Mouse (Mus musculus): Measurements from ENCODE around the gene Usp3. TPM values are rescaled to one million over a fixed set of nuclear protein-coding genes. Genes with fewer than 3 reads are reported as not detected.
A peak's percentile ranks its signal among the peaks of the same experiment; 100 is the strongest.

Usp3 gene
- total and polyA plus RNA-seq, 3 experiments, result 7.2 to 20.7 (median 20.6) TPM

DNA sequence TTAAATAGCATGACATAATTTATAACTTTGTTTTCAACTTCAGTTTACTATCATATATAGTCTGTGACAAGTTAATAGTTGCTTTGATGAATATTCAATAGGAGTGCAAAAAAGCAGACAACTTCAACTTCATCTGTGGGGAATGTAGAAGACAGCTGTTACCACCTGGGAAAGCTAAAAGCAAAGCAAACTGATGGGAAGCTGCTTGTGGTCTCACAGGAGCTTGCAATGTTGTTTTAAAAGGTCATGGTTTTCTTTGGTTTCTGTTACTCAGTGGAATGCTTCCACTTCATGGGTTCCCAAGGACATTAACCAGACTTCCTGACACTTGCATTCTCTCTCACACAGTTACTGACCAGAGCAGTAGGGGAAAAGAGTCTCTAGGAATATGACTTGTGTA is 104.2 kb downstream of the Usp3 start:
- intact Hi-C loops (cut with DNase I), result no loop called here
- H3K36me3 ChIP-seq (ENCODE audit: control insufficient read depth, insufficient read depth, low read length), result peaks cover 9% of the 10 kb centered on the region

GRCm38 (mm10) chr9:66483429-66483828 is 109.5 kb downstream of the Usp3 start:
- 70% methylated on average over 3 of the region's 3 CpGs for WGBS
- H3K27me3 ChIP-seq (ENCODE audit: control insufficient read depth, insufficient read depth, low read length), result no peaks in the 10 kb centered on the region
- no peaks in the 10 kb centered on the region for H3K79me2 ChIP-seq (replicated peaks; ENCODE audit: control insufficient read depth, insufficient read depth, low read length)
- no peak for DNase-seq
- H3K36me3 ChIP-seq (ENCODE audit: control insufficient read depth, insufficient read depth, low read length), result peaks cover 8% of the 10 kb centered on the region
- no peak overlapping the region for H3K4me3 ChIP-seq
- H3K4me1 ChIP-seq (ENCODE audit: control insufficient read depth, insufficient read depth, low read length), result no peaks in the 10 kb centered on the region; the same call in 1 of the 2 replicates
- TF ChIP-seq POLR2A (IDR thresholded peaks at IDR 0.05; ENCODE audit: insufficient read depth, low read depth, low read length) (no peak), EP300 (IDR thresholded peaks at IDR 0.05; ENCODE audit: insufficient read depth, low read depth, low read length) (no peak), CTCF (IDR thresholded peaks at IDR 0.05) (no peak)
- intact Hi-C loops (cut with DNase I), result no loop called here
- no peak overlapping the region for H3K27ac ChIP-seq
- H3K9ac ChIP-seq (ENCODE audit: low read depth, low read length), result no peak overlapping the region

More for the DNA sequence above, 104.2 kb downstream of the Usp3 start:
- no peaks in the 10 kb centered on the region for H3K79me2 ChIP-seq (replicated peaks; ENCODE audit: control insufficient read depth, insufficient read depth, low read length)
- H3K4me1 ChIP-seq (ENCODE audit: control insufficient read depth, insufficient read depth, low read length), result no peaks in the 10 kb centered on the region; the same call in 1 of the 2 replicates
- H3K9ac ChIP-seq (ENCODE audit: low read depth, low read length), result no peak overlapping the region
- H3K27ac ChIP-seq, result no peak overlapping the region
- H3K27me3 ChIP-seq (ENCODE audit: control insufficient read depth, insufficient read depth, low read length), result no peaks in the 10 kb centered on the region
- DNase-seq, result no peak
- no peak for TF ChIP-seq EP300 (IDR thresholded peaks at IDR 0.05; ENCODE audit: insufficient read depth, low read depth, low read length)
- no peak for TF ChIP-seq POLR2A (IDR thresholded peaks at IDR 0.05; ENCODE audit: insufficient read depth, low read depth, low read length)
- TF ChIP-seq CTCF (IDR thresholded peaks at IDR 0.05), result no peak
- no peak overlapping the region for H3K4me3 ChIP-seq

GRCm38 (mm10) chr9:66477785-66478184 is 115.2 kb downstream of the Usp3 start:
- Histone ChIP-seq H3K79me2 (replicated peaks; ENCODE audit: control insufficient read depth, insufficient read depth, low read length) (no peaks in the 10 kb centered on the region), H3K27me3 (ENCODE audit: control insufficient read depth, insufficient read depth, low read length) (no peaks in the 10 kb centered on the region), H3K27ac (no peak overlapping the region), H3K4me1 (ENCODE audit: control insufficient read depth, insufficient read depth, low read length) (no peaks in the 10 kb centered on the region), H3K36me3 (ENCODE audit: control insufficient read depth, insufficient read depth, low read length) (peaks cover 4% of the 10 kb centered on the region), H3K9ac (ENCODE audit: low read depth, low read length) (no peak overlapping the region), H3K4me3 (no peak overlapping the region)
- no peak for TF ChIP-seq CTCF (IDR thresholded peaks at IDR 0.05)
- TF ChIP-seq EP300 (IDR thresholded peaks at IDR 0.05; ENCODE audit: insufficient read depth, low read depth, low read length), result no peak
- no peak for TF ChIP-seq POLR2A (IDR thresholded peaks at IDR 0.05; ENCODE audit: insufficient read depth, low read depth, low read length)
- intact Hi-C loops (cut with DNase I), result no loop called here
- DNase-seq, result no peak
- 85% methylated on average over 2 of the region's 2 CpGs for WGBS

DNA sequence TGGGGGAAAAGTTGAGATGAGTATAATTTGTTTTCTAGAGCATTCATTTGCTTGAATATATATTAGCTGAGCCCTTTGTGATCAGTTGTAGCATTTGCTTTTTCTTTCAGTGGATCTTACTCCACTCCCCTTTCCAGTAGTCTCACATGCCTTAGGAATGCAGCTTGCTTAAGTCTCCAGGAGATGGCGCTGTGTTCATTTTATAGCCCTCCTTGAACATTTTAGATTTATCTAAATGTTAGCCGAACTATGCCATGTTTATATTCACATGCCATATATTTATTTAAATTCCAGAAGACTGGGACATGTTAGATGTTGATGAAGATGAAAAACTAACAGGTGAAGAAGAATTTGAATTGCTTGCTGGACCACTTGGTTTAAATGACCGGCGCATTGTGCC is 127.9 kb downstream of the Usp3 start:
- no peak for DNase-seq

More for the DNA sequence above, 127.9 kb downstream of the Usp3 start:
- Histone ChIP-seq H3K4me1 (ENCODE audit: control insufficient read depth, insufficient read depth, low read length) (no peaks in the 10 kb centered on the region), H3K4me3 (no peak overlapping the region), H3K27me3 (ENCODE audit: control insufficient read depth, insufficient read depth, low read length) (no peaks in the 10 kb centered on the region), H3K27ac (no peak overlapping the region), H3K9ac (ENCODE audit: low read depth, low read length) (no peak overlapping the region), H3K79me2 (replicated peaks; ENCODE audit: control insufficient read depth, insufficient read depth, low read length) (no peaks in the 10 kb centered on the region), H3K36me3 (ENCODE audit: control insufficient read depth, insufficient read depth, low read length) (0 out of 2 replicates have a peak, but pooled peaks cover 1% of the 10 kb centered on the region)
- 61% methylated on average over 4 of the region's 4 CpGs for WGBS
- intact Hi-C loops (cut with DNase I), result loop anchor here (2.0 to 10.0 kb wide), 2 partner anchors 324 to 360 kb away; no protein-coding TSS in a partner anchor
- no peak for TF ChIP-seq POLR2A (IDR thresholded peaks at IDR 0.05; ENCODE audit: insufficient read depth, low read depth, low read length)
- TF ChIP-seq CTCF (IDR thresholded peaks at IDR 0.05), result peak; percentile 82
- TF ChIP-seq EP300 (IDR thresholded peaks at IDR 0.05; ENCODE audit: insufficient read depth, low read depth, low read length), result no peak

Other genes starting within 250 kb of the Usp3 start
- gene Herc1, start 242.7 kb downstream of the Usp3 start, total RNA-seq (2021), result 10 to 100 TPM; 31.4 to 35.4 TPM
- 11.0 and 18.7 TPM in 2 replicates for gene Herc1, start 242.7 kb downstream of the Usp3 start, polyA plus RNA-seq (2012; rRNA removed)
- 10 to 100 TPM; 24.7 to 32.5 TPM for gene Fbxl22, start 78.5 kb downstream of the Usp3 start, total RNA-seq (2021)
- 48.5 and 71.4 TPM in 2 replicates for gene Fbxl22, start 78.5 kb downstream of the Usp3 start, polyA plus RNA-seq (2012; rRNA removed)
- gene Car12, start 120.5 kb upstream of the Usp3 start, total RNA-seq (2021), result not detected
- not detected in 2 replicates for gene Car12, start 120.5 kb upstream of the Usp3 start, polyA plus RNA-seq (2012; rRNA removed)
- 1 to 10 TPM; 4.3 to 5.2 TPM for gene Aph1b, start 202.3 kb upstream of the Usp3 start, total RNA-seq (2021)
- 2.3 and 5.4 TPM in 2 replicates for gene Aph1b, start 202.3 kb upstream of the Usp3 start, polyA plus RNA-seq (2012; rRNA removed)
- gene Gm10647, start 203.9 kb upstream of the Usp3 start, total RNA-seq (2021), result under 1 TPM; 0.14 to 0.16 TPM
- gene Gm10647, start 203.9 kb upstream of the Usp3 start, polyA plus RNA-seq (2012; rRNA removed), result 0.10 and 0.26 TPM in 2 replicates
- 1 to 10 TPM; 1.1 to 1.2 TPM for gene Aph1c, start 241.6 kb upstream of the Usp3 start, total RNA-seq (2021)
- gene Aph1c, start 241.6 kb upstream of the Usp3 start, polyA plus RNA-seq (2012; rRNA removed), result 0.43 and 2.4 TPM in 2 replicates